Mouse (Mus musculus) forebrain, embryonic 14.5 days (tissue): ENCODE measurements around the gene Mbd6. TPM values are rescaled to one million over a fixed set of nuclear protein-coding genes. Genes with fewer than 3 reads are reported as not detected.
"Not testable (repeated sequence)": the region's sequence is repeated elsewhere in the genome, so short reads cannot be mapped to it uniquely, and the experiment has no call there.

Source experiments
- ATAC-seq: fragments of 200-750 bp; cut with Nextera tagmentation; 2 replicates; pipeline ENCODE4 v1.8.0; 2017; ENCODE audit warnings: mild to moderate bottlenecking, moderate library complexity
- DNase-seq: peaks from one replicate; pipeline ENCODE4 v3.0.0-alpha.2; 2015; ENCODE audit warnings: low spot score
- H3K27ac ChIP-seq: fragments of 300-500 bp; sonication (generic); 2 replicates; pipeline ENCODE4 v1.5.1; 2014; ENCODE audit warnings: low read depth, mild to moderate bottlenecking, control low read depth, low read length, moderate library complexity
- H3K27me3 ChIP-seq: fragments of 300-500 bp; sonication (generic); replicated peaks from 2 replicates; pipeline ENCODE4 v1.6.1; 2014; ENCODE audit warnings: low read length, control low read depth, mixed read lengths; ENCODE audit not compliant: control insufficient read depth, insufficient read depth
- H3K36me3 ChIP-seq: fragments of 300-500 bp; sonication (generic); 2 replicates; pipeline ENCODE4 v1.6.1; 2014; ENCODE audit warnings: low read length, control low read depth; ENCODE audit not compliant: control insufficient read depth, insufficient read depth
- H3K4me1 ChIP-seq: fragments of 300-500 bp; sonication (generic); 2 replicates; pipeline ENCODE4 v1.6.1; 2014; ENCODE audit warnings: antibody characterized with exemption, low read length, control low read depth; ENCODE audit not compliant: control insufficient read depth, insufficient read depth
- H3K4me2 ChIP-seq: fragments of 300-500 bp; sonication (generic); 2 replicates; pipeline ENCODE4 v1.6.1; 2014; ENCODE audit warnings: mild to moderate bottlenecking, control low read depth, low read length
- H3K4me3 ChIP-seq: fragments of 300-500 bp; sonication (generic); 2 replicates; pipeline ENCODE4 v1.5.1; 2014; ENCODE audit warnings: low read depth, low read length, control low read depth
- H3K9ac ChIP-seq: fragments of 300-500 bp; sonication (generic); 2 replicates; pipeline ENCODE4 v1.6.1; 2014; ENCODE audit warnings: mild to moderate bottlenecking, low read length, control low read depth, moderate library complexity
- H3K9me3 ChIP-seq: fragments of 300-500 bp; sonication (generic); replicated peaks from 2 replicates; pipeline ENCODE4 v1.6.1; 2016; ENCODE audit warnings: low read length, control low read depth, mixed read lengths; ENCODE audit not compliant: control insufficient read depth
- WGBS: fragments of 180-500 bp; shearing (Covaris S2); extraction: QIAGEN DNeasy Blood & Tissue Kit; methylation state at CpG from one replicate; pipeline ENCODE4 v1.1.7; 2014; 5-methylcytosine and 5-hydroxymethylcytosine counted together
- polyA plus RNA-seq: library from polyadenylated mRNA; unstranded; fragments of >200 nt; fragmentation: Nextera tagmentation; extraction: Ambion mirVana; gene quantifications from 2 replicates; pipeline ENCODE4 v1.2.1, GENCODE M21; 2014

Mbd6 gene
- polyA plus RNA-seq, 1 experiment from 2014 or later = 8.4 TPM

DNA sequence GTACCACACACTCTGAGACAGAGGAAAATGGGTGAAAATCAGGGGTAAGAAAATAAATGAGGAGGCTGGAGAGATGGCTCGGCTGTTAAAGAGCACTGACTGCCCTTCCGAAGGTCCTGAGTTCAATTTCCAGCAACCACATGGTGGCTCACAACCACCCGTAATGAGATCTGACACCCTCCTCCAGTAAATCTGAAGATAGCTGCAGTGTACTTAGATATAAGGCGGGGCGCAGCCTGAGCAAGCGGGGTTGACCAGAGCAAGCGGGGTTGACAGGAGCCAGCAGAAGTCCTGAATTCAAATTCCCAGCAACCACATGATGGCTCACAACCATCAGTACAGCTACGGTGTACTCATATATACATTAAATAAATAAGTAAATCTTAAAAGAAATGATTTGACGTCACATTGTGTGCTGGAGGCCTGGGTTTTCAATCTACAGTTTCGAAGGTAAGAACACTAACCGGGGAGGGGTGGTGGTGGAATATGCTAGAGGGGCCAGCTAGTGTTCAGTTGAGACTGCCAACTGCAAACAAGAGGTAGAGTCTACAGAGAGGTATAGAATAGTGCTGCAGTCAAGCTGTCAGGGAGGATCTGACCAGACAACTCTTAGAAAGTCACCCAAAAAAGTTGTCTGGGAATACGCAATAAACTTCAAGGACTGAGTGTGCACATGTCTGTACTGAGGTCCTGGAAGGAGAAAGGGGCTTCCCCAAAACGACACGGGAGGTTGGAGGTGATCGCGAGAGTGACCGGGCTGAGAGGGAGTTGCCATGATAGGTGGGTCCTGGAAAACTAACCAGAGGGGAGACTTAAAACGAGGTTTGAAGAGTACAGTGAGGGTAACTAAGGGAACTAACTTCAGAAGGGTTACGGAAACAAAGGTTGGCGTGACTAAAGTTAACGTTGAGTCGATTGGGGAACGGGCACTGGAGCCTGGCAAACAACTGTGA lies 22.0 kb upstream of the Mbd6 start:
- H3K4me3 ChIP-seq = peak overlapping the region; percentile 65
- DNase-seq (no peak), ATAC-seq (peak; percentile 33; the same call in 1 of the 2 replicates)
- H3K36me3 ChIP-seq = peaks cover 34% of the 10 kb centered on the region
- peaks cover 5% of the 10 kb centered on the region; the same call in 1 of the 2 replicates for H3K4me1 ChIP-seq
- WGBS = 37% methylated on average over 23 of the region's 23 CpGs
- peak overlapping the region; percentile 58; the same call in 1 of the 2 replicates for H3K27ac ChIP-seq
- no peaks in the 10 kb centered on the region for H3K9me3 ChIP-seq
- H3K27me3 ChIP-seq = no peaks in the 10 kb centered on the region
- H3K4me2 ChIP-seq = peak overlapping the region; percentile 84
- peak overlapping the region; percentile 80 for H3K9ac ChIP-seq

DNA sequence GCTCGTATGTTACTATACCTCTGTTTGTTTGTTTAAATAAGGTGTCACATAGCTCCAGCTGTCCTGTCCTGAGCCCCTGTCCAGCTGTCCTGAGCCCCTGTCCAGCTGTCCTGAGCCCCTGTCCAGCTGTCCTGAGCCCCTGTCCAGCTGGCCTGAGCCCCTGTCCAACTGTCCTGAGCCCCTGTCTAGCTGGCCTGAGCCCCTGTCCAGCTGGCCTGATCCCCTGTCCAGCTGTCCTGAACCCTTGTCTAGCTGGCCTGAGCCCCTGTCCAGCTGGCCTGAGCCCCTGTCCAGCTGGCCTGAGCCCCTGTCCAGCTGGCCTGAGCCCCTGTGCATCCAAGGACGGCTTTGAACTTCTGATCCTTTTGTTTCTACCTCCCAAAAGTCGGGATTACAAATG lies 20.3 kb upstream of the Mbd6 start:
- H3K4me3 ChIP-seq, ATAC-seq, DNase-seq, H3K27ac ChIP-seq, H3K9ac ChIP-seq, H3K27me3 ChIP-seq, H3K4me1 ChIP-seq, H3K9me3 ChIP-seq, H3K4me2 ChIP-seq: not testable (repeated sequence)
- WGBS = 88% methylated on average over 3 of the region's 3 CpGs
- peaks cover 50% of the 10 kb centered on the region for H3K36me3 ChIP-seq

DNA sequence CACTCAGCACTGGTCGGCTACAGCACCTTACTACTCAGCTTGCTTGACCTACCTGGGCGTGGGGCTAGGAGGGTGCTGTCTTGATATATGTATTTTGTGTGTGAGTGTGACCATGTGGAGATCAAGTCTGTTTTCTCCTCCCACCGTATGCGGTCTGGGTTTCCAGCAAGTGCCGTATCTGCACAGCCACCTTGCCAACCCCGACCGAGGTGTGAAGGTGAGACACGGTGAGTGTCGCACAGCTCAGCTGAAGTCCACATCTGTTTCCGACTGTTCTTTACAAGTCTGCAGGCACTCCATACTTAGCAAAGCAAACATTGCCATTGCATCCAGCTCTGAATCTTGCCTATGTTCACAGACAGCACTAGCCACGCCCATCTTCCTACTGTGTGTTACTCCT lies 14.3 kb upstream of the Mbd6 start:
- WGBS = 93% methylated on average over 11 of the region's 11 CpGs
- Histone ChIP-seq H3K36me3 (peaks cover 99% of the 10 kb centered on the region), H3K9me3 (no peaks in the 10 kb centered on the region), H3K27me3 (no peaks in the 10 kb centered on the region), H3K4me1 (no peaks in the 10 kb centered on the region), H3K9ac (no peak overlapping the region), H3K4me2 (no peak overlapping the region), H3K4me3 (no peak overlapping the region), H3K27ac (no peak overlapping the region)
- DNase-seq = no peak
- no peak for ATAC-seq

DNA sequence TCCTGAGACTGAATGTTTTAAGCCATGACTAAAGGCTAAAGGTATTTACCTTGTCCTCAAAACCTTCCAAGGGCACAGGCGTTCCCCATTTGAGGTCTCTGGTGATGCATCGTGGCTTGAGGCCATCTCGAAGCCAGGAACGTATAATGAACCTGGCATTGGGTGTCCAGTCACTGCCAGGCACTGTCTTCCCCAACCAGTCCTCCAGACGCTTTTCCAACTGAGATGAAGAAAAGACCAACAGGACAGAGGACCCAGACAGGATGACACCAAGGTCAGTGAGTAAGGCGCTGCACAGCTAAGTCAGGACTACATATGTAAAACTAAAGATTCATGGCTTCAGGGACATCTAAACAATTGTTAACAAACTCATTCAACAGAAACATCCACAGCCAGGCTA lies 11.5 kb upstream of the Mbd6 start:
- no peak for DNase-seq
- H3K27me3 ChIP-seq = no peaks in the 10 kb centered on the region
- 96% methylated on average over 6 of the region's 6 CpGs for WGBS
- no peak overlapping the region for H3K4me2 ChIP-seq
- H3K4me3 ChIP-seq = no peak overlapping the region
- peaks cover 99% of the 10 kb centered on the region for H3K36me3 ChIP-seq
- no peak overlapping the region for H3K27ac ChIP-seq
- H3K9me3 ChIP-seq = no peaks in the 10 kb centered on the region
- H3K4me1 ChIP-seq = no peaks in the 10 kb centered on the region
- no peak overlapping the region for H3K9ac ChIP-seq
- ATAC-seq = no peak

DNA sequence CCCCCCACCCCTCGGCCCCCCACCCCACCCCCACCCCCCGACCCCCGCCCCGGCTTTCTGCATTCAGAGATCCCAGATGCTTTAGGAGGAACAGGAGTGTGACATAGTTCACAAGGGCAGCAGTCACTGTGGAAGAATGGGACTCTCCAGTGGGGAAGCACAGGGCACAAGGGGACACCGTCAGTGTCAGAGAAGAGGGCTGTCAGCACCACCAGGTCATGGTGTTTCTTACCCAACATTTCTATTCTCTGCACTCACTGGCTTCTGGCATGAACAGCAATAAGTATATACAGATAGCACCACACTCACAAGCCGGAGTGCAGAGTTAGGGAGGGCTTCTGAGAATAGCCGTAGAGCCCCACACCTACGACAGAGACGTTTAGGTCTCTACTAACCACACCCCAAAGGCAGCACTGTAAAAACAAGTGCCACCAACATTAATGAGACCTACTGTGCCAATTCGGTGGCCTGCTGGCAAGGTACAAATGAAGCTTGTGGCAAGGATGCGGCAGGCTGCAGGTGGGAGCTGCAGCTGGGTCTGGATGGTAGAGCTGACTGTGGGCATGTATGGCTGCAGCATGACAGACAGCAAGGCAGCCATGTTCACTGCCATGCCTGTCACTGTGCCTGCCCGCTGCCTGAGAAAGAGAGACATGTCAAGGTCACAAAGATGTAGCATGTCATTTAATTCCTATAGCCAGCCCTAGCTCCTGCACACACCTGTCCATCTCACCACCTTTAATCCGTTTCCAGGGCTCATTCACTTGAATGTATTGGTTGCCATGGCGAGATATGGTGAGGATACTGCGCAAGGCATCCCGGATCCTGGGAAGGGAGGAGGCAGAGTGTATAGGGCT lies 8.4 kb upstream of the Mbd6 start:
- Histone ChIP-seq H3K4me2 (no peak overlapping the region), H3K4me3 (no peak overlapping the region), H3K36me3 (peaks cover 94% of the 10 kb centered on the region), H3K4me1 (no peaks in the 10 kb centered on the region; the same call in 1 of the 2 replicates), H3K27me3 (no peaks in the 10 kb centered on the region), H3K9ac (no peak overlapping the region), H3K27ac (0 out of 2 replicates have a peak overlapping the region, but pooled peaks have one; percentile 6), H3K9me3 (no peaks in the 10 kb centered on the region)
- ATAC-seq = no peak
- 92% methylated on average over 16 of the region's 16 CpGs for WGBS
- DNase-seq = no peak

DNA sequence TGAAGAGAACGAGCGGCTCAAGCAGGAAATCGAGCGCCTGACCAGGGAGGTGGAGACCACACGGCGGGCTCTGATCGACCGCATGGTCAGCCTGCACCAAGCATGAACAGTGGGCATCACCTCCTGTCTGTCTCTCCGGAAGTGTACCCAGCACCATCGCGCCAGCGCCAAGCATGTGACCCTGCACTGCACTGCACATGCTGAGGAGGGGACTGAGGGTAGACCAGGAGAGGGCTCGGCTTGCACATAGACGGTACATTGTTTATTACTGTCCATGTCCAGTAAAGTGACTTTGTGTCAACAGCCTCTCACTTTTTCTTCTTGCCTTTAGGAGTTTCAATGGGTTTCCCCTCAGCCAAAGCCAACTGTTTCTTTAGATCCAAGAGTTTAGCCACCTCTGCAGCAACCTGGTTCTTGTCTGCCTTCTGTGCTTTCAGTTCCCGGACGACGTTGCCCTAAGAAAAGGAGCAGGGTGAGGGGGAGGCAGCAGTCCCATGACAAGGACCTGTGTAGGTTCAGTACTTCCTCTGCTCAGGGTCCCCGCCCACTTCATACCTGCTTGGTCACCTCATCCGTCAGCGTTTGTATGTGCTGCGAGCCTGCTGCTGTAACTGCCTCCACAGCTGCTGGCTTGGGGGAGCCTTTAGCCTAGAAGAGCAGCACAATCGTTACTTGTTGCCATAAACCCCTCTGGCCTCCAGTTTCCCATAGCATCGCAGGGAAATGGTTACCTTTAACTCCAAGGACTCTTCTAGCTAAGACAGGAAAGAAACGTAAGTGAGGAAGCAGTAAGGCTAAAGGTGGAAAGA lies 7.4 kb upstream of the Mbd6 start:
- Histone ChIP-seq H3K27me3 (no peaks in the 10 kb centered on the region), H3K4me3 (no peak overlapping the region), H3K4me1 (peaks cover 9% of the 10 kb centered on the region), H3K36me3 (peaks cover 84% of the 10 kb centered on the region), H3K27ac (no peak overlapping the region), H3K9me3 (no peaks in the 10 kb centered on the region), H3K9ac (no peak overlapping the region), H3K4me2 (no peak overlapping the region)
- ATAC-seq (no peak), DNase-seq (no peak)
- WGBS = 94% methylated on average over 24 of the region's 24 CpGs

DNA sequence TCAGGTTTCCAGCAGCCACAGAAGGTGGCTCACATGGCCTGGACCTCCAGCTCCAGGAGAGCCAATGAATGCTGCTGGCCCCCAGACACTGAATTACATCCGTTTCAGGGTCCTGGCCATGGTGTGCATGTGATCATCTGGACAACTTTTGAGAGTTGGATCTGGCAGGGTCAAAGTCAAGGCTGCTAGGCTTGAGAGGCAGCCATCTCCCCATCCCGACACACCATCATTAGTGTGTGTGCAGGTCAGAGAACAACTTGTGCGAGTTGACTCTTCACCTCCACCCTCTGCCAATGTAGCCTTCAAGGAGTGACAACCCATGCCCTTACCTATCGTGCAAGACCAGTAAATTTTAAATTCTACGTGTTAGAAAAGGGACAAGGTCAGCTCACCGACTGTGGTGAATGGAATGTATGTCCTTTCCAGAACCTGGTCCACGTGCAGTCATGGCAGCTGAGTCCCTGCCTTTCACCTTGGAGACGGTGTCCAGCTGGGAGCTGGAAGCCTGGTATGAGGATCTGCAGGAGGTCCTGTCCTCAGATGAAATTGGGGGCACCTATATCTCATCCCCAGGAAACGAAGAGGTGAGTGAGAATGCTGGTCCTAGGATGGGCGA lies 6.2 kb upstream of the Mbd6 start:
- H3K4me1 ChIP-seq = peaks cover 9% of the 10 kb centered on the region
- 96% methylated on average over 10 of the region's 10 CpGs for WGBS
- no peak overlapping the region for H3K4me3 ChIP-seq
- DNase-seq = no peak
- H3K36me3 ChIP-seq = peaks cover 73% of the 10 kb centered on the region
- H3K9ac ChIP-seq = no peak overlapping the region
- no peaks in the 10 kb centered on the region for H3K9me3 ChIP-seq
- no peak overlapping the region for H3K27ac ChIP-seq
- no peak overlapping the region for H3K4me2 ChIP-seq
- ATAC-seq = no peak
- H3K27me3 ChIP-seq = no peaks in the 10 kb centered on the region

DNA sequence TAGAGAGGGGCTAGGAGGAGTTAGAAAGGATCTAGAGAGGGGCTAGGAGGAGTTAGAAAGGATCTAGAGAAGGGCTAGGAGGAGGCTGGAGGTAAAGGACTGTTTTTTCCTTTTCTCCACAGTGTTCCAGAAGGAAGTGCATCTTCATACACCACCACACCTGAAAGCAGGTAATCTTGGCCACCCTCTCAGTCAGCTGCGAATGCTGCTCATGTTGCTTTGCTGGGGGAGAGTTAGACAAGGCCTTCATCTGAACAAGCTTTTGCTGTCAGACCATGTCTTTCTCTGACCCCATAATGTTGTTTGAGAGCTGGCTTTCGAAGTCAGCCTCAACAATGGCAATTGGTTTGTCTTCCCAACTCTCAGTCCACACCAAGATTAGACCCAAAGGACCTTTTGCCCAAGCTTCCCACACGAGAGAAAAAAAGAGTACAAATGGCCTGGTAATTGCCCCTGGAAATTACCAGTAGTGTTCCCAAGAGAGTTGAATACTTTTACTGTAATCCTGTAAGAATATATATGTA lies 4.8 kb upstream of the Mbd6 start:
- 90% methylated on average over 3 of the region's 3 CpGs for WGBS
- Histone ChIP-seq H3K4me2 (no peak overlapping the region), H3K4me3 (no peak overlapping the region), H3K27ac (no peak overlapping the region), H3K36me3 (peaks cover 59% of the 10 kb centered on the region), H3K9ac (no peak overlapping the region), H3K27me3 (no peaks in the 10 kb centered on the region), H3K4me1 (peaks cover 9% of the 10 kb centered on the region), H3K9me3 (no peaks in the 10 kb centered on the region)
- DNase-seq = no peak
- ATAC-seq = no peak
